Mouse (Mus musculus) bone marrow macrophage, adult 2 months (primary cell): ENCODE data around the gene Clpsl2.

ENCODE experiments used
- CTCF ChIP-seq: IDR thresholded peaks from 2 replicates; pipeline ENCODE4 v1.5.1; 2012; ENCODE audit warnings: low read depth, mild to moderate bottlenecking, low read length, moderate library complexity
- POLR2A ChIP-seq: IDR thresholded peaks from 2 replicates; pipeline ENCODE4 v1.6.1; 2012; ENCODE audit warnings: mild to moderate bottlenecking, low read depth, low read length, borderline replicate concordance

- no peak for TF ChIP-seq POLR2A
- TF ChIP-seq CTCF = no peak
Observed at GRCm38 (mm10) chr17:28590596-28590995, 41.4 kb downstream of the Clpsl2 start.
